Mouse (Mus musculus): ENCODE measurements around the gene Bcam.

DNA sequence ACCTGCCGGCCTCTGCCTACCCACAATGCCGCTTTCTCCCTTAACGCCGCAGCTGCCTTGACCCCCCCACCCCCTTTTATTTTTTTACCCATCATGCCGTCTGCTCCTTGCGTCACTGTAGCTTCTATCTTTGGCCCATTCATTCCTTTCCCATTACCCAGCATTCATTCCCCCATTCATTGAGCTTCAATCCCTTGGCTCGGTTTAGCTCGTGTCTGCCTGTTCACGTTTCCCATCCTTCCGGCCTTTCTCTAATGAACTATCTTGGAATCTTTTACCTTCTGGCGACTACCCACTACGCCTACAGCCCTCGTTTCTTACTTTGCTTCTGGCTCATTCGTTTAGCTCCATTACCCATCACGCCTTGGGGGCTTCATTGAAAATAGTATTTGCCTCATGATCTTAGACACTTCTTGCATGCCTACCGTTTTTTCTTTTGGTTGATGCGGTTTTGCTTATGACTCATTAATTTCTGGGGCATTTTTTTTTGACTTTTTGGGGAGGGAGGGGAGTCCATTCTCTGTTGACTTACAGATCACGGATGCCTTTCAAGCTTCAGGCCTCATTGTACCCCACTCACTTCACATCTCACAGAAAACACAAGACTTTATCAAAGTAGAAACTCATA, 54.6 kb downstream of the Bcam start:
- TF ChIP-seq CTCF (IDR thresholded peaks at IDR 0.05; ENCODE audit: low read depth) (no peak), EP300 (IDR thresholded peaks at IDR 0.05; ENCODE audit: low read depth) (peak; percentile 9; the same call in 1 of the 2 replicates)
